Mouse (Mus musculus): ENCODE results near the gene Zbtb32. TPM values are rescaled to one million over a fixed set of nuclear protein-coding genes. Genes with fewer than 3 reads are reported as not detected.

The Zbtb32 gene
- polyA plus RNA-seq, 1 experiment, result not detected

- DNase-seq (ENCODE audit: extremely low spot score in 1 of 2, low spot score in 1 of 2), result no peak
Measured at GRCm38 (mm10) chr7:30604424-30604823, 5.7 kb upstream of the Zbtb32 start.

- DNase-seq (ENCODE audit: extremely low spot score in 1 of 2, low spot score in 1 of 2), result no peak
Measured at GRCm38 (mm10) chr7:30602583-30602982, 3.9 kb upstream of the Zbtb32 start.

GRCm38 (mm10) chr7:30600651-30601050 is 1.9 kb upstream of the Zbtb32 start:
- no peak for DNase-seq (ENCODE audit: extremely low spot score in 1 of 2, low spot score in 1 of 2)

DNA sequence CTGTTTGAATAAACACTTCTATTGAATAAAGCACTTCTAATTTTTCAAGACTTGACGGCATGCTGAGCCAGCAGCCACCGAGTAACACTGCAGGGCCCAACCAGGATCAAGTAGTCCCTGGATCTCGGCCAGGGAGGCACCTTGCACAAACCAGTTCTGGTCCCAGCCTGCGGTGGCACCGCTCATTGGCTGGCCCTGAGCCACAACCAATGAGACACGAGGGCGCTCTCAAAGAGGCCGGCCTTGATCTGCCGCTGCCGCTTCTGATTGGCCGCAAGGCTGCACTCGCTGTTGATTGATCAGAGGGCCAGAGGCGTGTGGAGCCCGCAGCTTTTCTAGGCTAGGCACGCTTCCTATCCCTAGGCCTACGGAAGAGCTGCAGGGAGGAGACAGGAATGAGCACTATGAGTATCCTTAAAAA is 1.2 kb upstream of the Zbtb32 start:
- DNase-seq (ENCODE audit: extremely low spot score in 1 of 2, low spot score in 1 of 2), result peak; percentile 86 to 93

GRCm38 (mm10) chr7:30596811-30597210 is 1.9 kb downstream of the Zbtb32 start:
- DNase-seq (ENCODE audit: extremely low spot score in 1 of 2, low spot score in 1 of 2), result no peak

GRCm38 (mm10) chr7:30596093-30596492 is 2.6 kb downstream of the Zbtb32 start:
- no peak for DNase-seq (ENCODE audit: extremely low spot score in 1 of 2, low spot score in 1 of 2)

DNA sequence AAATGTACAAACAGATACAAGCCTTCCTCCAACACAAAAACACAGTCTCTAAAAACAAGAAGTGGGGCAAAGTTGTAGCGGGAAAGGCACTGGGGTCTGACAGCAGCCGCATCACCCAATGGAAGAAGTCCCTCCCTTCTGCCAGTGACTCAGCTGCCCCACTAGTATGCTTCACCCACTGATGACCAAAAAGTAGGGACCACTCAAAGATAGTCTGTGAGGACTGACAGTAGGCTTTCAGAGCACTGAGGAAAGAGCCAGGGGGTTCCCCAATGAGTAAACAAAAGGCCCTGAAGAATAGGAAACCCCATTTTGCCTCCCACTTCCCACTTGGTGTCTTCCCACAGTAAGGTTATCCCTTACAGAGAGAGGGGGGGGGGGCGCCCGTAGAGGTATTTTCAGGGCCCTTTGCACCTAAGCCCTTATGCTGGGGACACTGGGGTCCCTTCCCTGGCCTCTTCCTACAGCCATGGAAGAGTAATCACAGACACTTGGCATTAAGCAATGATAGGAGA is 4.1 kb downstream of the Zbtb32 start:
- DNase-seq (ENCODE audit: extremely low spot score in 1 of 2, low spot score in 1 of 2), result no peak

- no peak for DNase-seq (ENCODE audit: extremely low spot score in 1 of 2, low spot score in 1 of 2)
Measured at GRCm38 (mm10) chr7:30593579-30594509, 4.9 kb downstream of the Zbtb32 start.

DNA sequence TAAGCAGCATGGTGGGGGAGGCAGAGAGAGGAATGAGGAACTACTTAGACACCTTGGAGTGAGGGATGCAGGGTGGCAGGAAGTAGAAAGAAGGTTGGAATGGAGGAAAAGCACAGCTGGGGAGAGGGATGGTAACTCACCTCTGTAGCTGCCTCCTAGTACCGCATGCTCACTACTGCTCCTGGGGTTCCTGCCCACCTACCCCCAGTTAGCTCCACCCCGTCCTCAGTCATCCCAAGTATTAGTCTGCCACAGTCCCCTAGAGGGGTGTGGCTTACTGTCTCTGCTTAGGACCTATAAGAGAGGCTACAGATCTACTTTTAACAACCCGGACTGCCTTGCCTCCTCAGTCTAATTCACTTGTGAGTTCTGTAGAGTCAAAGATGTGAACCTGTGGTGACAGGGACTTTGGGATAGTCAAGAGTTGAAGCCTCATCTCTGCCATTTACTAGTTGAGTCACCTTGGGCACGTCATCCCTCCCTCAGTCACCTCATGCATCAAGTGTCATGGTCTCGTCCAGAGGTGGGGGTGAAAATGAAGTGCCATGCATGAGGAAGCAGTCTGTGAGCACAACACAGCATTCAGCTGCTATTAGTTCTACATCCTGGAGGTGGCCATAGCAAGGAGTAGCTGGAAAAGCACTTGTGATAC is 5.8 kb downstream of the Zbtb32 start:
- DNase-seq (ENCODE audit: extremely low spot score in 1 of 2, low spot score in 1 of 2), result no peak

DNA sequence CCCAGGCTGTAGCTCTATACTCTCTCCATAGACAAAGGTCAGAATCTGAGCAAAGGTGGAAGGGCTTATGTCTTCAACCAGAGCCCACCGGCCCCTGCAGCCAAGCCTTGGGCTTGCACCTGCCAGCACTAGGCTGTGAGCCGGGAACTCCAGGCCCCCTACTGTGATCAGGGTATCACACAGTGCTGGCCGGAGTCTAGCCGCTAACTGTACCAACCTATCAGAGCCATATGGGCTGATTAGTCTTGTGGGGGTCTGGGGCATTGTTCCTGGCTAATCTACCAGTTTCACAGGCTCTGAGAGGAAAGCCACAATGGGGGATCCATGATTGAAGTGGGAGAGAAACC is 7.1 kb downstream of the Zbtb32 start:
- no peak for DNase-seq (ENCODE audit: extremely low spot score in 1 of 2, low spot score in 1 of 2)

DNA sequence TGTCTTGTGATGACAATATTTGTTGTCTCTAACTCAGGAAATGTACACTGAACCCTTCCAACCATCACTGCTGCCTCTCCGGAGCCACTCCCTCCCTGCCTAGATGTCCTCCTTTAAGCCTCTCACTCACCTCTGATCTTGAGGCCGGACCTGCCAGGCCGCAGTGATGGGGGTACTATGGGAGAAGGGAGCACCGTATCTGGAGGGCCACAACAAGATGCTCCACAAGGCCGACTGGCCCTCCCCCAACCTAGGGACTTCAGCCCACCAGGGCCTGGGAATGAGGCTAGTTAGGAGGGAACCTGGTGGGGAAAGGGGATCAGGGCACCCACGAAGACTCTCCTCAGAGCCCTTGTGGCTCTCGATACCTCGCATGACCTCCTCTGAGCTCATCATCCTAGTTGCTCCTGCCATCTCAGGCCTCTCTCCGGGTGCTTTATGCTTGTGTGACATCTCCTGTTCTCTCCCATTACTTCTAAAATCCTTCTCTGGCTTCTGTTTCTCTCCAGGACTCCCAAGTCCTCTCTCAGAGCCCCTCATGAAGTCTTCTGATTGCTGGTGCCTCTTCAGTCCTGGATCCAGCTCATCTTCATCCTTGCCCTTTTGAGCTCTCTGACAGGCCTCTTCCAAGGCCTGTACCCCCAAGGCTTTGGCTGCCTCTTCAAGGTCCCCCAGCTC is 7.6 kb downstream of the Zbtb32 start:
- no peak for DNase-seq (ENCODE audit: extremely low spot score in 1 of 2, low spot score in 1 of 2)

DNA sequence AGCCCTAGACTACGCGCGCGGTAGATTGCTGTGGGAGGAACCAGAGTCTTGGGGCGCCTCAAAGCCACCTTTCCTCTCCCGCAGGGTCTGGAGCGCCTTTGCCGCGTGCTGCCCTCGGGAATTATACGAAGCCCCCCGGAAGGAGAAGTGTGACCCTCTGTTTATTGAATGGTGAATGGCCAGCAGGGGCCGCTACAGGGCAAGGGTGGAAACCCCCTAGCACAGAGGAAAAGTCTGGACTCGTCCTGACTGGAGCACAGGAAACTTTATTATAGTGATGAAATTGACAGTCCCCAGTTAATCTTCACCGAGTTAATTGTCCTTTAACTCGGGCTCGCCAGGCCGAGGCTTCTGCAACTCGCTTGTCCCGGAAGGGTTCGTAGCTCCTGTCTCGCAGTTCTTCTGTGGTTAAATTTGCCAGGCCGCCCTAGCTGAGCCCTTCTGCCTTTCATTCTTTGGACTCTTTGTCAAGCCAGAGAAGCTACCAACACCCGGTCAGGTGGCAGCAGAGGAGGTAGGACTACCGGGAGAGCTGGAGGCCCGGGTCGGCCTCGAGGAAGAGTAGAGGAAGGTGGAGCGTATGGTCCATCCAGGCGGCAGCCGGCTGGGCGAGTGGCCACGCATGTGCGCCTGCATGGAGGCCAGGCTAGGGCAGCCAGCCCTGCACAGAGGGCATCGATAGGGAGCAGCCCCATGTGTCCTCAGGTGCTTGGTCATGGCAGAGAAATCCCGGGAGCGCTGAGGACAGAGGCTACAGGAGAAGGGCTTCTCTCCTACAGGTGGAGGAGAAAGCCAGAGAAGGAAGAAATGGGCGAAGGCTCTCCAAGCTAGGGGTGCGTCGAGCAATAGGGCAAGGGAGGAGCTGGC is 9.0 kb downstream of the Zbtb32 start:
- DNase-seq (ENCODE audit: extremely low spot score in 1 of 2, low spot score in 1 of 2), result peak; percentile 48 to 85

GRCm38 (mm10) chr7:30588676-30589434 is 9.9 kb downstream of the Zbtb32 start, which contains the start of gene Kmt2b:
TSS of gene Kmt2b (minus strand) at chr7:30588726.
- peak; percentile 93 to 96 for DNase-seq (ENCODE audit: extremely low spot score in 1 of 2, low spot score in 1 of 2)

DNA sequence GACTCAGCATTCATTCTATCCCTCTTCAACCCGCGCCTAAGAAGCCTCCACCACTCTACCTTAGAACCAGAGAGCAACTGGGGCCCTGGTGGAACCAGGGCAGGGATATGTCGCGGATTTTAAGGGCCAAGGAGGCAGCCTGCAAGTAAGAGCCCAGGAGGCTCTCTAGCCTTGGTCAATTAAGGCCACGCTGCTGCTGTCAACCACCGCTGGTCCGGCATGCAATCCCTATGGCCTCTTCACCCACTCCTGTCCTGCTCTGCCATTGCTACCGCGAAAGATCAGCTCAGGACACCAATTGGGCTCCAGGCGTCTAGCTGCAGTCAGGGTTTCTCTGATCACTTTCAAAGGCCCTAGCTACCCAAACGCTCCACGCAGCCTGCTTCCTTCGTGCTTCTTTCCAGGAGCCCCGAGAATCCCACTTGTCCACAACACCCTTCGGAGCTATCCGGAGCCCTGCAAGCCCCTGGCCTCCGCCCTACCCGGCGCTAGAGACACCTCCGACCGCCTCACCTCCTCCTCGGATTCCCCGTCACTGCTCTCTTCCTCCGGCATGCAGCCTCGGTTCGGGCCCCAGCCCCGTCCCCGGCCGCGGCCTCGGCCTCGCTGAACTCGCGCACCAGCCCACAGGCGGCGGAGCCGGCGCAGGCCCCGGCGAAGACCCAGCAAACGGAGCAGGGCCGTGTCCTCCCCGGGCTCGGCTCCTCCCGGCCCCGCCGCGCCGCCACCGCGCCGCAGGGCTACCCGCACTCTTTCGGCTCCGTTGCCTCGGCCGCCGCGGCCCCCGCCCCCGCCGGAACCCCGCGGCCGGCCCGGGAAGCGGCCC is 10.7 kb downstream of the Zbtb32 start:
- DNase-seq (ENCODE audit: extremely low spot score in 1 of 2, low spot score in 1 of 2), result peak in 1 of 2 experiments; percentile 30

DNA sequence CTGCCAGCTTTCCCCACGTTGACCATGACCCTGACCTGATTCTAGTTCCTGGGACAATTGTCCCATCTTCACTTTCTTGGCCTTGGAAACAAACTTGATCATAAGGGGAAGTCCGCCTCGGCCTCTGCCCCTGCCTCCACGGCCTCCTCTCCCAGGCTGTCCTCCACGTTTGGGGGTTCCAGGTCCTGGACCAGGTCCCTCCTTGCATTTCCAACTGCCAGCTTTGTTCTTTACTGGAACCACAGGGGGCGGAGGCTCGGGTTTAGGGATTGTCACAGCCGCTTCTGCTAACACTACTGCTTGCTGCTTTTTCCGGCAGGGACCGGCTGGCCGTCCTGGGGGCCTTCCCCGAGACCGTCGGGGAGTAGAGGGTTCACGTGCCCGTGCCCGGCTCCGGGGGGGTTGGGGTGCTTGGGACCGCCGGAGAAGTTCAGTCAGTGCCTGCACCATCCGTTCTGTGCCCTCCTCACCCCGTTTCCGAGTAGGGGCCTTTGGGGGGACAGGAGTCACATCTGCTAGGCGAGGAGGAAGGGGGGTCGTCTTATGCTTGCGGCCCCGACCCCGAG is 12.2 kb downstream of the Zbtb32 start:
- DNase-seq (ENCODE audit: extremely low spot score in 1 of 2, low spot score in 1 of 2), result no peak

GRCm38 (mm10) chr7:30585170-30585569 is 13.5 kb downstream of the Zbtb32 start:
- no peak for DNase-seq (ENCODE audit: extremely low spot score in 1 of 2, low spot score in 1 of 2)

- DNase-seq (ENCODE audit: extremely low spot score in 1 of 2, low spot score in 1 of 2), result no peak
Measured at GRCm38 (mm10) chr7:30584339-30584738, 14.4 kb downstream of the Zbtb32 start.

- DNase-seq (ENCODE audit: extremely low spot score in 1 of 2, low spot score in 1 of 2), result no peak
Measured at GRCm38 (mm10) chr7:30581547-30581946, 17.2 kb downstream of the Zbtb32 start.
